Mouse (Mus musculus) MEL (cell line): ENCODE results near the gene Clca3a1. TPM values are rescaled to one million over a fixed set of nuclear protein-coding genes. Genes with fewer than 3 reads are reported as not detected.

Experiments used
- DNase-seq: peaks from one replicate; pipeline ENCODE4 v3.0.0; 2011; ENCODE audit warnings: low read depth, low spot score
- H3K27ac ChIP-seq: 2 replicates; pipeline ENCODE4 v1.5.1; 2012; ENCODE audit warnings: low read depth, mild to moderate bottlenecking, control low read depth, low read length, moderate library complexity; ENCODE audit not compliant: control insufficient read depth
- H3K27me3 ChIP-seq, 2 experiments: fragments of 150-350 bp in 1 of 2; sonication (generic) in 1 of 2; 2 replicates each; pipeline ENCODE4 v1.6.1; 2012; ENCODE audit warnings: low read length in 2 of 2, mild to moderate bottlenecking in 2 of 2, improper control_type of control experiment in 1 of 2, moderate library complexity in 1 of 2; ENCODE audit not compliant: insufficient read depth in 2 of 2, control insufficient read depth in 1 of 2
- H3K36me3 ChIP-seq, 2 experiments: 2 replicates each; pipeline ENCODE4 v1.6.1; 2012 to 2014; ENCODE audit warnings: low read length in 2 of 2, improper control_type of control experiment in 1 of 2, inconsistent platforms in 1 of 2, mild to moderate bottlenecking in 1 of 2; ENCODE audit not compliant: insufficient read depth in 2 of 2, control insufficient read depth in 1 of 2
- H3K4me1 ChIP-seq, 2 experiments: fragments of 150-350 bp in 1 of 2; sonication (generic) in 1 of 2; 2 replicates each; pipeline ENCODE4 v1.6.1; 2012; ENCODE audit warnings: low read length in 2 of 2, improper control_type of control experiment in 1 of 2, mild to moderate bottlenecking in 1 of 2; ENCODE audit not compliant: insufficient read depth in 2 of 2, control insufficient read depth in 1 of 2
- H3K4me3 ChIP-seq, 2 experiments: fragments of 150-350 bp in 1 of 2; sonication (generic) in 1 of 2; 2 replicates each; pipeline ENCODE4 v1.5.1; 2012; ENCODE audit warnings: low read depth in 2 of 2, low read length in 2 of 2, mild to moderate bottlenecking in 2 of 2, moderate library complexity in 2 of 2, control low read depth in 1 of 2, improper control_type of control experiment in 1 of 2; ENCODE audit not compliant: control insufficient read depth in 1 of 2, insufficient read depth in 1 of 2
- H3K79me2 ChIP-seq: 2 replicates; pipeline ENCODE4 v1.6.1; 2012; ENCODE audit warnings: mild to moderate bottlenecking, low read length, moderate library complexity; ENCODE audit not compliant: control insufficient read depth, poor library complexity, insufficient read depth
- H3K9ac ChIP-seq: 2 replicates; pipeline ENCODE4 v1.6.1; 2012; ENCODE audit warnings: low read depth, mild to moderate bottlenecking, control low read depth, low read length, moderate library complexity; ENCODE audit not compliant: control insufficient read depth, poor library complexity, severe bottlenecking
- H3K9me3 ChIP-seq: fragments of 150-350 bp; sonication (generic); replicated peaks from 2 replicates; pipeline ENCODE4 v1.6.1; 2012; ENCODE audit warnings: mild to moderate bottlenecking, low read length, improper control_type of control experiment, moderate library complexity; ENCODE audit not compliant: insufficient read depth
- BHLHE40 ChIP-seq: IDR thresholded peaks from 2 replicates; pipeline ENCODE4 v1.6.1; 2012; ENCODE audit warnings: low read depth, mild to moderate bottlenecking, inconsistent platforms, low read length, improper control_type of control experiment, borderline replicate concordance
- CHD2 ChIP-seq: IDR thresholded peaks from 2 replicates; pipeline ENCODE4 v1.6.1; 2011; ENCODE audit warnings: low read length, improper control_type of control experiment
- CTCF ChIP-seq, 3 experiments: IDR thresholded peaks in 2 of 3; conservative IDR thresholded peaks in 1 of 3; 2 replicates each; pipeline ENCODE4 v1.5.1; 2011 to 2012; ENCODE audit warnings: low read length in 3 of 3, low read depth in 2 of 3, mild to moderate bottlenecking in 2 of 3, improper control_type of control experiment in 1 of 3, inconsistent platforms in 1 of 3, mixed read lengths in 1 of 3, moderate library complexity in 1 of 3; ENCODE audit not compliant: control insufficient read depth in 1 of 3, insufficient read depth in 1 of 3, poor library complexity in 1 of 3, severe bottlenecking in 1 of 3
- E2F4 ChIP-seq: IDR thresholded peaks from 2 replicates; pipeline ENCODE4 v1.6.1; 2011; ENCODE audit warnings: low read depth, low read length, improper control_type of control experiment, borderline replicate concordance
- ELF1 ChIP-seq: IDR thresholded peaks from 2 replicates; pipeline ENCODE4 v1.6.1; 2014; ENCODE audit warnings: low read depth, mild to moderate bottlenecking, inconsistent platforms, low read length, improper control_type of control experiment, moderate library complexity
- EP300 ChIP-seq, 2 experiments: IDR thresholded peaks; 2 replicates each; pipeline ENCODE4 v1.6.1; 2011; ENCODE audit warnings: improper control_type of control experiment in 2 of 2, low read length in 2 of 2, low read depth in 1 of 2, mild to moderate bottlenecking in 1 of 2
- ETS1 ChIP-seq: IDR thresholded peaks from 2 replicates; pipeline ENCODE4 v1.6.1; 2012; ENCODE audit warnings: low read depth, mild to moderate bottlenecking, inconsistent platforms, low read length, improper control_type of control experiment, moderate library complexity
- GATA1 ChIP-seq: IDR thresholded peaks from 2 replicates; pipeline ENCODE4 v1.6.1; 2011; ENCODE audit warnings: low read depth, low read length, improper control_type of control experiment
- HCFC1 ChIP-seq: IDR thresholded peaks from 2 replicates; pipeline ENCODE4 v1.6.1; 2012; ENCODE audit warnings: low read depth, mild to moderate bottlenecking, inconsistent platforms, low read length, improper control_type of control experiment, moderate library complexity
- KAT2A ChIP-seq: conservative IDR thresholded peaks from 2 replicates; pipeline ENCODE4 v1.6.1; 2012; ENCODE audit warnings: low read depth, low read length, improper control_type of control experiment, inconsistent platforms
- MAZ ChIP-seq: IDR thresholded peaks from 2 replicates; pipeline ENCODE4 v1.6.1; 2012; ENCODE audit warnings: low read depth, mild to moderate bottlenecking, inconsistent platforms, low read length, improper control_type of control experiment
- MEF2A ChIP-seq: IDR thresholded peaks from 2 replicates; pipeline ENCODE4 v1.6.1; 2014; ENCODE audit warnings: low read depth, mild to moderate bottlenecking, inconsistent platforms, low read length, improper control_type of control experiment; ENCODE audit not compliant: poor library complexity, insufficient replicate concordance, severe bottlenecking; ENCODE audit errors: extremely low read depth
- MXI1 ChIP-seq: IDR thresholded peaks from 2 replicates; pipeline ENCODE4 v1.6.1; 2011; ENCODE audit warnings: mild to moderate bottlenecking, low read depth, low read length, improper control_type of control experiment
- MYB ChIP-seq: IDR thresholded peaks from 2 replicates; pipeline ENCODE4 v1.6.1; 2011; ENCODE audit warnings: mild to moderate bottlenecking, low read depth, low read length, improper control_type of control experiment
- MYC ChIP-seq: IDR thresholded peaks from 2 replicates; pipeline ENCODE4 v1.6.1; 2011; ENCODE audit warnings: low read depth, mild to moderate bottlenecking, low read length, improper control_type of control experiment, moderate library complexity
- NELFE ChIP-seq: IDR thresholded peaks from 2 replicates; pipeline ENCODE4 v1.6.1; 2011; ENCODE audit warnings: low read depth, low read length, improper control_type of control experiment
- NRF1 ChIP-seq: IDR thresholded peaks from 2 replicates; pipeline ENCODE4 v1.6.1; 2014; ENCODE audit warnings: low read depth, mild to moderate bottlenecking, inconsistent platforms, low read length, improper control_type of control experiment, moderate library complexity; ENCODE audit not compliant: poor library complexity, insufficient read depth, severe bottlenecking
- POLR2A ChIP-seq, 2 experiments: IDR thresholded peaks; 2 replicates each; pipeline ENCODE4 v1.6.1; 2011 to 2012; ENCODE audit warnings: low read length in 2 of 2, mild to moderate bottlenecking in 2 of 2, control low read depth in 1 of 2, improper control_type of control experiment in 1 of 2, low read depth in 1 of 2, moderate library complexity in 1 of 2; ENCODE audit not compliant: control insufficient read depth in 1 of 2, insufficient read depth in 1 of 2, poor library complexity in 1 of 2
- POLR2AphosphoS2 ChIP-seq: IDR thresholded peaks from 2 replicates; pipeline ENCODE4 v1.6.1; 2011; ENCODE audit warnings: low read length, improper control_type of control experiment
- POLR2AphosphoS5 ChIP-seq: IDR thresholded peaks from 2 replicates; pipeline ENCODE4 v1.6.1; 2012; ENCODE audit warnings: low read depth, borderline replicate concordance, mild to moderate bottlenecking, inconsistent platforms, low read length, moderate library complexity, mixed read lengths
- RAD21 ChIP-seq: IDR thresholded peaks from 2 replicates; pipeline ENCODE4 v1.6.1; 2011; ENCODE audit warnings: mild to moderate bottlenecking, low read depth, low read length, improper control_type of control experiment
- RCOR1 ChIP-seq: IDR thresholded peaks from 2 replicates; pipeline ENCODE4 v1.6.1; 2012; ENCODE audit warnings: low read depth, mild to moderate bottlenecking, inconsistent platforms, low read length, improper control_type of control experiment
- SIN3A ChIP-seq: IDR thresholded peaks from 2 replicates; pipeline ENCODE4 v1.6.1; 2012; ENCODE audit warnings: low read length, improper control_type of control experiment, inconsistent platforms
- SMC3 ChIP-seq: IDR thresholded peaks from 2 replicates; pipeline ENCODE4 v1.6.1; 2011; ENCODE audit warnings: low read depth, low read length, improper control_type of control experiment
- TAL1 ChIP-seq: IDR thresholded peaks from 2 replicates; pipeline ENCODE4 v1.6.1; 2012; ENCODE audit warnings: mild to moderate bottlenecking, inconsistent platforms, low read length, moderate library complexity, mixed read lengths
- TBP ChIP-seq: IDR thresholded peaks from 2 replicates; pipeline ENCODE4 v1.8.0; 2011; ENCODE audit warnings: low read depth, low read length, improper control_type of control experiment
- TCF12 ChIP-seq: IDR thresholded peaks from 2 replicates; pipeline ENCODE4 v1.6.1; 2014; ENCODE audit warnings: low read depth, mild to moderate bottlenecking, inconsistent platforms, low read length, improper control_type of control experiment, moderate library complexity
- UBTF ChIP-seq: IDR thresholded peaks from 2 replicates; pipeline ENCODE4 v1.6.1; 2012; ENCODE audit warnings: low read depth, mild to moderate bottlenecking, inconsistent platforms, low read length, improper control_type of control experiment, moderate library complexity, borderline replicate concordance; ENCODE audit not compliant: insufficient read depth
- USF1 ChIP-seq: IDR thresholded peaks from 2 replicates; pipeline ENCODE4 v1.6.1; 2014; ENCODE audit warnings: low read depth, mild to moderate bottlenecking, inconsistent platforms, low read length, improper control_type of control experiment, moderate library complexity
- USF2 ChIP-seq, 2 experiments: IDR thresholded peaks; 2 replicates each; pipeline ENCODE4 v1.6.1; 2011 to 2012; ENCODE audit warnings: improper control_type of control experiment in 2 of 2, low read length in 2 of 2, borderline replicate concordance in 1 of 2, inconsistent platforms in 1 of 2, low read depth in 1 of 2, mild to moderate bottlenecking in 1 of 2; ENCODE audit not compliant: insufficient read depth in 1 of 2
- ZC3H11A ChIP-seq: IDR thresholded peaks from 2 replicates; pipeline ENCODE4 v1.6.1; 2012; ENCODE audit warnings: low read depth, mild to moderate bottlenecking, inconsistent platforms, low read length, improper control_type of control experiment
- ZKSCAN1 ChIP-seq: IDR thresholded peaks from 2 replicates; pipeline ENCODE4 v1.6.1; 2012; ENCODE audit warnings: low read depth, mild to moderate bottlenecking, inconsistent platforms, low read length, improper control_type of control experiment, moderate library complexity
- ZMIZ1 ChIP-seq: IDR thresholded peaks from 2 replicates; pipeline ENCODE4 v1.6.1; 2012; ENCODE audit warnings: low read depth, mild to moderate bottlenecking, inconsistent platforms, low read length, improper control_type of control experiment, moderate library complexity
- ZNF384 ChIP-seq: IDR thresholded peaks from 2 replicates; pipeline ENCODE4 v1.6.1; 2012; ENCODE audit warnings: low read depth, mild to moderate bottlenecking, inconsistent platforms, low read length, improper control_type of control experiment
- polyA plus RNA-seq, 2 experiments: library from polyadenylated mRNA; stranded (reverse) in 1 of 2; unstranded in 1 of 2; fragments of >175 nt in 1 of 2; fragments of >200 nt in 1 of 2; gene quantifications; 2 replicates each; pipeline versions ENCODE4 v1.2.1 to v1.2.4; 2012; ENCODE audit warnings: low replicate concordance in 2 of 2, low read depth in 1 of 2; ENCODE audit not compliant: insufficient read length in 2 of 2, insufficient read depth in 1 of 2, missing spikeins in 1 of 2
- total RNA-seq: library from RNA; depleted of rRNA; stranded (reverse); fragments of 300-350 nt; gene quantifications from 2 replicates; pipeline ENCODE4 v1.2.3, GENCODE M21; 2012

Clca3a1 gene
- total and polyA plus RNA-seq, 3 experiments, result 0.12 to 0.40 TPM; not detected in 1

DNA sequence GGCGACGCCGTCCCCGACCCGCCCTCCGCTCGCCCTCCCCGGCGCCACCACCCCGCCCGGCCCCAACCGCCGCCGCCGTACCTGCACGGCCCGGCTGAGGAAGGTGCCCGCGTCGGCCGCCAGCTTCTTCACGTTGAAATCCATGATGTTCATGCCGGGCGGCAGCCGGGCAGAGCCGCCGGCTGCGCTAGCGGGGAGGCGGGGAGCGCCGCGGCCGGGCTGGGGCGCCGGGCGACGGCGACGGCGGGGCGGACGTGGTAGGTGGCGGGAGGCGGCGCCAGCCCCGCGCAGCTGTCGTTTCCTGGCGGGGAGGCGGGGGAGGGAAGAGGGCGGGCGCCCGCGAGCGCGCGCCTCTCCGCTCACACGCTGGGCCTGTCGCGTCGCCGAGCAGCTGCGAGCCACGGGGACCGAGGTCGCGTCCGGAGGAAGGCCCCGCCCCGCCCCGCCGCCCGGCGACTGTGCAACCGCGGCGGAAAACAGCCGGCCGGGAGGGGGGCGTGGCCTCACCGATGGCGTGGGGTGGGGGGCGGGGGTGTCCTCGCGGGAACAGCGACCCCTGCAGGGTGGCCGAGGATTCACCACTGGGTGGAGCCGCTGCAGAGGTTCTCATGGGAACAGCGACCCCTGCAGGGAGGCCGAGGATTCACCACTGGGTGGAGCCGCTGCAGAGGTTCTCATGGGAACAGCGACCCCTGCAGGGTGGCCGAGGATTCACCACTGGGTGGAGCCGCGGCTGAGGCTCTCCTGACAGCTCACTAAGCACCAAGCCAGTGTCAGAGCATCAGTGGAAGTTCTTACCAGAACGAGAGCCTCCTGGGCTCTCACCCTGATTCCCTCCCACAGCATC is 40.7 kb downstream of the Clca3a1 start, which contains the start of gene Sh3glb1:
Gene Sh3glb1 (minus strand): TSS at position 435 of the 847 bp plus-strand sequence.
- H3K27me3 ChIP-seq, result no peaks in the 10 kb centered on the region
- peaks cover 31% of the 10 kb centered on the region for H3K79me2 ChIP-seq
- peak; percentile 92 for DNase-seq
- H3K9ac ChIP-seq, result peak within 1 kb of the TSS; percentile 96
- no peaks in the 10 kb centered on the region for H3K9me3 ChIP-seq
- H3K36me3 ChIP-seq, result peaks cover 0 to 15% of the 10 kb centered on the region in 2 experiments; a peak in 2 of 4 replicates
- H3K27ac ChIP-seq, result peak within 1 kb of the TSS; percentile 95
- peaks cover 9% of the 10 kb centered on the region in 2 experiments; a peak in 3 of 4 replicates for H3K4me1 ChIP-seq
- peak within 1 kb of the TSS; percentile 94 to 99 for H3K4me3 ChIP-seq
- TF ChIP-seq MAZ (peak; percentile 92; the same call in 1 of the 2 replicates), E2F4 (no peak), RAD21 (peak; percentile 66), MEF2A (no peak), POLR2AphosphoS5 (no peak), ZKSCAN1 (no peak), CHD2 (no peak), GATA1 (no peak), SIN3A (peak; percentile 75), ZC3H11A (peak; percentile 51), ETS1 (peak; percentile 56), CTCF (IDR thresholded peaks at IDR 0.05 in 2 of 3, conservative IDR thresholded peaks at IDR 0.05 in 1 of 3; ENCODE audit: control insufficient read depth in 1 of 3, insufficient read depth in 1 of 3, low read depth in 2 of 3, low read length in 3 of 3, poor library complexity in 1 of 3, severe bottlenecking in 1 of 3) (peak; percentile 77 to 93 (median 93)), BHLHE40 (no peak; the same call in 1 of the 2 replicates), EP300 (IDR thresholded peaks at IDR 0.05; ENCODE audit: low read depth in 1 of 2, low read length in 2 of 2) (peak in 1 of 2 experiments; percentile 65; a peak in 2 of 4 replicates), MYC (no peak), ZNF384 (no peak), POLR2A (IDR thresholded peaks at IDR 0.05; ENCODE audit: control insufficient read depth in 1 of 2, insufficient read depth in 1 of 2, low read depth in 1 of 2, low read length in 2 of 2, poor library complexity in 1 of 2) (peak; percentile 31 to 49; a peak in 1 of 4 replicates), UBTF (no peak), USF2 (IDR thresholded peaks at IDR 0.05; ENCODE audit: borderline replicate concordance in 1 of 2, insufficient read depth in 1 of 2, low read depth in 1 of 2, low read length in 2 of 2) (no peak), TBP (peak; percentile 34; the same call in 1 of the 2 replicates), ZMIZ1 (no peak), USF1 (0 out of 2 replicates have a peak, but pooled peaks have one; percentile 8), MXI1 (no peak; the same call in 1 of the 2 replicates), NELFE (no peak; the same call in 1 of the 2 replicates), KAT2A (no peak), NRF1 (no peak), TCF12 (peak; percentile 39; the same call in 1 of the 2 replicates), MYB (no peak), SMC3 (peak; percentile 81), ELF1 (0 out of 2 replicates have a peak, but pooled peaks have one; percentile 17), POLR2AphosphoS2 (no peak), TAL1 (no peak), HCFC1 (peak; percentile 64; the same call in 1 of the 2 replicates), RCOR1 (no peak; the same call in 1 of the 2 replicates)
